Mouse (Mus musculus) brain, embryonic 14.5 days (tissue): ENCODE data around the gene Zfp704. TPM values are rescaled to one million over a fixed set of nuclear protein-coding genes. Genes with fewer than 3 reads are reported as not detected.

Experiments
- DNase-seq: peaks from one replicate; pipeline ENCODE4 v3.0.0-alpha.2; 2011; ENCODE audit warnings: low read depth
- CTCF ChIP-seq: fragments of 200-500 bp; IDR thresholded peaks from 2 replicates; pipeline ENCODE4 v1.5.1; 2012; ENCODE audit warnings: inconsistent platforms, mild to moderate bottlenecking, moderate library complexity, borderline replicate concordance; ENCODE audit not compliant: insufficient read depth, insufficient read length; ENCODE audit errors: extremely low read depth
- POLR2A ChIP-seq: fragments of 200-500 bp; IDR thresholded peaks from 2 replicates; pipeline ENCODE4 v1.6.1; 2012; ENCODE audit warnings: mild to moderate bottlenecking, inconsistent platforms, borderline replicate concordance; ENCODE audit not compliant: poor library complexity, insufficient read depth, insufficient read length, severe bottlenecking; ENCODE audit errors: extremely low read depth
- polyA plus RNA-seq: library from polyadenylated mRNA; depleted of rRNA; stranded (reverse); fragments of >200 nt; gene quantifications from 2 replicates; pipeline ENCODE4 v1.2.3, GENCODE M21; 2012

The Zfp704 gene
- polyA plus RNA-seq, 1 experiment = 19.3 TPM

GRCm38 (mm10) chr3:9425661-9426060 lies 184.2 kb downstream of the Zfp704 start:
- DNase-seq = no peak
- TF ChIP-seq POLR2A (no peak), CTCF (no peak)

- TF ChIP-seq CTCF (no peak), POLR2A (no peak)
- DNase-seq = no peak
Measured at GRCm38 (mm10) chr3:9424637-9425036, 185.2 kb downstream of the Zfp704 start.

GRCm38 (mm10) chr3:9423669-9424068 lies 186.2 kb downstream of the Zfp704 start:
- peak; percentile 38 for DNase-seq

DNA sequence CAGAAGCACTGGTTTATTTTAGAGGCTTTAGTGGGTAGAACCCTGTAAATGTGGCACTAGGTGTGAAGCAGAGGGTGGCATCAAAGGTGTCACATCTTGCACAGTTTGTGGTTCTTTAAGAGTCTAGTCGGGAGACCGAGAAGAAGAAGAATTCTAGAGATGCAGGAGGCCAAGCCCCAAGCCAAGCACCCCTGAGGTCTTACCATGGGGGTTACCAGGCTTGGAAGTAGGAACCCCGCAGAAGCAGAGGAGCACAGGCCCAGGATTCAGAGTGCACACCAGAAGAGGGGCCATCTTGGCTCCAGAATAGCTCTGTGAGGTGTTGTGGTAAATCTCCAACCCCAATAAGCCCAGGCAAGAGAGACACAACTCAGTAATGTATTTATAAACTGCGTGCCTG lies 201.0 kb downstream of the Zfp704 start:
- DNase-seq = no peak
- TF ChIP-seq POLR2A (no peak), CTCF (no peak)

More at GRCm38 (mm10) chr3:9423669-9424068, 186.2 kb downstream of the Zfp704 start:
- TF ChIP-seq POLR2A = no peak
- no peak for TF ChIP-seq CTCF

DNA sequence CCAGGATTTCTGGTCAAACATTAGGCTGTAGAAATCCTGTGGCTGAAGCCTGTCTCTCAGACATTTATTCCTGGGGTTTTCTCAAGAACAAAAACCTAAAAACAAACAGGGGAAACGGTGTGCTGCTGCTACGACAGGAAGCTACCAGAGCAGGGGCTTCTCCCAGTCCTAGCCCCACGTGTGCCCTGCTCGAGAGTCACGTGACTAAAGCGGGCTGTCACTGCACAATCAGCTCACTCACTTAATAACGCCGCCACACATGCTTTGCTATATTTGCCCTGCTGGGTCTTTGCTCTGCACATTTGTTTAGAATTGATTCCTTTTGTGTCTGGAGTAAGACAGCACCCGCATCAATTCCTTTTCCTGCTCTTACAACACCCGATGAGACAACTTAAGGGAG lies 202.1 kb downstream of the Zfp704 start:
- no peak for DNase-seq
- no peak for TF ChIP-seq CTCF
- TF ChIP-seq POLR2A = no peak

DNA sequence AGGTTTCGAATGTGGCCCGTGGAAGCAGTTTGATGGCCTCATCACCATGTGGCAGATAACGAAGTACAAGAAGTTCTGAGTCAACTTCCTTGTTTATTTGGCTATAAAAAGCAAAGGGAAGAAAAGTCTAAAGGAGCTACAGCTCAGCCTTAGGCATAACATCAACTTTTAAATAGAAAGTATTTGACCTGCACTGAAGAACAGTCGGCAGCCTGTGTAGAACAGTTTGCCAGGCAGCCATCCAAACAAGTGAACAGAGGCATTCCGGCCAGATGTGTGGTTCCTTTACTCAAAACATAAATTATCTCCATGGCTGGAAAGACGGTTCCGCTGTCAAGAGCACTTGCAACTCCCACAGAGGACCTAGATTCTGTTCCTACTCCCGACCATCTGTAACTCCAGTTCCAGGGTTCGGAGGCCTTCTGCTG lies 202.8 kb downstream of the Zfp704 start:
- TF ChIP-seq POLR2A (no peak), CTCF (no peak)
- no peak for DNase-seq

DNA sequence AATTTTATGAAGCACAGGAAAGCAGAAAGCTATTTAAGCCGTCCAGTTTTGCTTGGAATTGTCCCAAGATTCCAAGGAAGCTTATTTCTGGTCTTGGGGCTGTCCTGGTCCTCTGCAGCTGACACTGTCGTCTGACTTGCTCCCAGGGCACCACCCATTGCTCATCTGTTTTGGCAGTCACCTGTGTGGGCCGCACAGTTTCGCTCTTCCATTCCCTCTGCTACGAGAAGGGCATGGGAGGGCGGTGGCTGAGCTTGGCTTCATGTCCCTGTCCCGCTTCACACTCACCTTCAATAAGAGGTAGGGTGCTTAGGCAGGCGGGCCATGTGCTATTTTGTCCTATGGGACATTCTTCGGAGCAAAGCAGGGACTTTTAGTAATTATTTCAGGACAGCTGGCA lies 204.5 kb downstream of the Zfp704 start:
- TF ChIP-seq CTCF = no peak
- TF ChIP-seq POLR2A = no peak
- DNase-seq = no peak

GRCm38 (mm10) chr3:9403255-9404050 lies 206.4 kb downstream of the Zfp704 start:
- TF ChIP-seq POLR2A = no peak
- peak; percentile 38 for DNase-seq

DNA sequence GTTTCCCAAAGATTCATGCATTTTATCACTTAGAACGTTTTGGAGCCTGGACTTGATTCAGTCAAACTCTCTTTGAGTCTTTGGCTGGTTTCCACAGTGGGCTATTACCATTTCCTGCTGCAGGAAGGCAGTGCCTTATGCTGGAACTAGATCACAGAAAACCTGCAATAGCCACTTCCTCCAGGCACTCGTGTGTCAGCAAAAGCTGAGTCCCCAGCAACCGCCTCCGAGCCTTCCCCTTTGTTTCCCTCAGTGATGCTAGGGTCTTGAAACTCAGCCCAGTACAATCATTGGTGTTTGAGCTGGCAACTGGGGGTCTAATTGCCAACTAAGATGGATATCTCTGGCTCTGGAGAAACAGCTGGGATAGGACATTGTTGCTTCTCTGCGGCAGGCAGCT lies 207.0 kb downstream of the Zfp704 start:
- peak; percentile 89 for DNase-seq
- no peak for TF ChIP-seq POLR2A
- no peak for TF ChIP-seq CTCF

DNA sequence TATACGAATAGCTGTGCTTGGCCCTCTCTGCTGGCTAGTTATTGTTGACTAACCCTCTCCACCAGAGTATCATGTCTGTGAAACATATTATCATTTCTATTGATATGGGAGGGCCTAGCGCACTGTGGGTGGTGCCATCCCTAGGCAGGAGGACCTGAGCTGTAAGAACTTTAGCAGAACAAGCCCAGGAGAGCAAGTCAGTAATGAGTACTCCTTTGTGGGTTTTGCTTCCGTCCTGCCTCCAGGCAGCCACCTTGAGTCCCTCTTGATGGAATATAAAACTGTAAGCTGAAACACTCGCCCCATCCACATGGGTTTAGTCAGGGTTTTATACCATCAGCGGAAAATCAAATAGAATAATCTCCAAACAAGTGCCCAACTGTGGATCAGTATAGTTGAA lies 207.5 kb downstream of the Zfp704 start:
- DNase-seq = no peak
- no peak for TF ChIP-seq CTCF
- TF ChIP-seq POLR2A = no peak

- TF ChIP-seq POLR2A = no peak
- no peak for TF ChIP-seq CTCF
- DNase-seq = no peak
Measured at GRCm38 (mm10) chr3:9401685-9402084, 208.2 kb downstream of the Zfp704 start.

DNA sequence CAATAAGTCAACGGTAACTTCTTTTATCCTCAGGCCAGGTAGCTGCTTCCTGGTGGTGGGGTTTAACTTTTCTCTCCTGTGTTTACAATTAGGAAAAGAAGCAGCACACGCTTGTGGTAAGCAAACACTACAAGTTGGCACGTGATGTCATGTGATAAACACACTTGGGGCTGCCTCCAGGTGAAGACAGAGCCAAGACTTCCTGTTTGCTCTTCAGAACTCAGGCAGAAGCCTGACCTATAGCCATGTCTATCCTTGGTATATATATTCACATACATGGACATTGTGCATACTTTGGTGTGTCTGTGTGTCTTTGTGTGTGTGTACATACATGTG lies 209.0 kb downstream of the Zfp704 start:
- no peak for DNase-seq
- TF ChIP-seq CTCF = no peak
